Mouse (Mus musculus): Measurements from ENCODE around the gene Amhr2.

Gene Amhr2

GRCm38 (mm10) chr15:102445146-102445545 lies at the start of gene Amhr2:
TSS of gene Amhr2 (plus strand) at chr15:102445367.
- DNase-seq (ENCODE audit: low spot score), result peak; percentile 54

- no peak for DNase-seq (ENCODE audit: low spot score)
These were observed 46.5 kb upstream of the Amhr2 start for GRCm38 (mm10) chr15:102398629-102399028.

- peak; percentile 90 for DNase-seq (ENCODE audit: low spot score)
These were observed 45.6 kb upstream of the Amhr2 start for GRCm38 (mm10) chr15:102399229-102400221.

GRCm38 (mm10) chr15:102400476-102401045 lies 44.6 kb upstream of the Amhr2 start:
- no peak for DNase-seq (ENCODE audit: low spot score)

GRCm38 (mm10) chr15:102401278-102401677 lies 43.9 kb upstream of the Amhr2 start:
- DNase-seq (ENCODE audit: low spot score), result no peak

- no peak for DNase-seq (ENCODE audit: low spot score)
These were observed 43.0 kb upstream of the Amhr2 start for GRCm38 (mm10) chr15:102402210-102402609.

- no peak for DNase-seq (ENCODE audit: low spot score)
These were observed 40.3 kb upstream of the Amhr2 start for GRCm38 (mm10) chr15:102404608-102405488.

GRCm38 (mm10) chr15:102405489-102406195 lies 39.5 kb upstream of the Amhr2 start, which contains the start of gene Sp1:
TSS of gene Sp1 (plus strand) at chr15:102406143.
- DNase-seq (ENCODE audit: low spot score), result peak; percentile 95

- peak; percentile 90 for DNase-seq (ENCODE audit: low spot score)
These were observed 38.8 kb upstream of the Amhr2 start for GRCm38 (mm10) chr15:102406196-102406911.

GRCm38 (mm10) chr15:102406912-102407580 lies 38.1 kb upstream of the Amhr2 start:
- no peak for DNase-seq (ENCODE audit: low spot score)

- DNase-seq (ENCODE audit: low spot score), result no peak
These were observed 37.2 kb upstream of the Amhr2 start for GRCm38 (mm10) chr15:102407681-102408557.

GRCm38 (mm10) chr15:102408558-102409130 lies 36.5 kb upstream of the Amhr2 start:
- DNase-seq (ENCODE audit: low spot score), result no peak

- no peak for DNase-seq (ENCODE audit: low spot score)
These were observed 35.9 kb upstream of the Amhr2 start for GRCm38 (mm10) chr15:102409286-102409685.

- DNase-seq (ENCODE audit: low spot score), result no peak
These were observed 34.1 kb upstream of the Amhr2 start for GRCm38 (mm10) chr15:102411077-102411476.

- no peak for DNase-seq (ENCODE audit: low spot score)
These were observed 31.5 kb upstream of the Amhr2 start for GRCm38 (mm10) chr15:102413687-102414086.

- no peak for DNase-seq (ENCODE audit: low spot score)
These were observed 27.6 kb upstream of the Amhr2 start for GRCm38 (mm10) chr15:102417524-102417923.

- no peak for DNase-seq (ENCODE audit: low spot score)
These were observed 24.2 kb upstream of the Amhr2 start for GRCm38 (mm10) chr15:102420986-102421385.

- no peak for DNase-seq (ENCODE audit: low spot score)
These were observed 23.7 kb upstream of the Amhr2 start for GRCm38 (mm10) chr15:102421437-102421836.

All from ovary, postnatal 36 days (tissue).